Mouse (Mus musculus): Measurements from ENCODE around the gene Scnn1a.
A peak's percentile ranks its signal among the peaks of the same experiment; 100 is the strongest.

- TF ChIP-seq CHD2 (IDR thresholded peaks at IDR 0.05; ENCODE audit: low read depth, low read length), result no peak
- TF ChIP-seq MAFK (IDR thresholded peaks at IDR 0.05; ENCODE audit: insufficient read depth, low read depth, low read length), result peak; percentile 58; the same call in 1 of the 2 replicates
- no peak for TF ChIP-seq ZC3H11A (IDR thresholded peaks at IDR 0.05; ENCODE audit: borderline replicate concordance, low read depth, low read length)
- no peak for TF ChIP-seq HCFC1 (IDR thresholded peaks at IDR 0.05; ENCODE audit: borderline replicate concordance, insufficient read depth, low read length)
Observed at GRCm38 (mm10) chr6:125354352-125355151, 34.1 kb downstream of the Scnn1a start.
